Mouse (Mus musculus): Measurements from ENCODE around the gene Aldh3b1. TPM values are rescaled to one million over a fixed set of nuclear protein-coding genes. Genes with fewer than 3 reads are reported as not detected.
A peak's percentile ranks its signal among the peaks of the same experiment; 100 is the strongest.

The Aldh3b1 gene
- polyA plus RNA-seq, 1 experiment from 2014 or later, result 2.3 TPM

DNA sequence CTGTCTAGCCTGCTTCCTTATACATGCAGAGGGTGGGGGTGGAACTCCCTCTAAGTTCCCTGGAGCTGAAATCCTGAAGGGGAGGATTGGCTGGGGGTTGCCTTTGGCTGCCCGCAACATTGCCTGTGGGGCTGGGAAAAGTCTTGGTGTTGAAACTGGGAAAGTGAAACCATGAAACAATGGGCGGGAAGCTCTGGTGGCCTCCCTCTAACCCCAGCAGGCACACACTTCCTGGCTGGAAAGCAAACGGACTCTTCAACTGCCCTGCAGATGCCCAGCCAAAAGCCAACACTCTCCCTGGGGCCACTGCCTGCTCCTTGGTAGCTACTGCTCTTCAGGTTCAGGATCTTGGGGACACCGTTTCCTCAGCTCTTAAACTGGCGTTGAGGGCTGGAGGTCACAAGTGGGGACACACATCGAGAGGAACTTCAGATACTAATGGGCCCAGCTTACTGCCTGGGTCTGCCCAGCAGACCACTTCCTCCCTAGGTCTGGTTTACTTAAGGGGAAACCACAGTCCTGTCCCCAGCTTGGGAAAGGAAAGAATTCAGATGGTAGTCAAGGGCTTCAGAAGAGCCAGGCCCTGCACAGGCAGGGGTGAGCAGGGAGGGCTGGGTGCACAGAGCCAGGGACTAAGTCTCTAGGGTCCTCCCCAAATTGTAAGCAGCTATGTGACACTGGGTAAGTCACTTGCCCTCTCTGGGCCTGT, 24.2 kb downstream of the Aldh3b1 start:
- peak overlapping the region; percentile 71 for H3K9ac ChIP-seq
- H3K4me3 ChIP-seq (replicated peaks), result peak overlapping the region; percentile 60
- 26% methylated on average over 6 of the region's 6 CpGs for WGBS
- H3K36me3 ChIP-seq, result peaks cover 40% of the 10 kb centered on the region
- no peak for ATAC-seq
- peak overlapping the region; percentile 73 for H3K27ac ChIP-seq
- H3K9me3 ChIP-seq, result no peaks in the 10 kb centered on the region
- peaks cover 34% of the 10 kb centered on the region for H3K4me1 ChIP-seq (replicated peaks)
- peak overlapping the region; percentile 85 for H3K4me2 ChIP-seq (replicated peaks)
- no peaks in the 10 kb centered on the region for H3K27me3 ChIP-seq (replicated peaks)

GRCm38 (mm10) chr19:3904363-3904675, 25.3 kb downstream of the Aldh3b1 start:
- 69% methylated on average over 10 of the region's 10 CpGs for WGBS
- no peaks in the 10 kb centered on the region for H3K9me3 ChIP-seq
- peaks cover 34% of the 10 kb centered on the region for H3K4me1 ChIP-seq (replicated peaks)
- no peak for ATAC-seq
- H3K4me2 ChIP-seq (replicated peaks), result peak overlapping the region; percentile 85; the same call in 1 of the 2 replicates
- H3K9ac ChIP-seq, result no peak overlapping the region
- no peaks in the 10 kb centered on the region for H3K27me3 ChIP-seq (replicated peaks)
- H3K4me3 ChIP-seq (replicated peaks), result no peak overlapping the region
- no peak overlapping the region for H3K27ac ChIP-seq
- peaks cover 30% of the 10 kb centered on the region for H3K36me3 ChIP-seq

GRCm38 (mm10) chr19:3903648-3904362, 25.8 kb downstream of the Aldh3b1 start:
- Histone ChIP-seq H3K9ac (no peak overlapping the region), H3K27me3 (replicated peaks) (no peaks in the 10 kb centered on the region), H3K4me2 (replicated peaks) (no peak overlapping the region), H3K36me3 (peaks cover 29% of the 10 kb centered on the region), H3K9me3 (no peaks in the 10 kb centered on the region), H3K4me3 (replicated peaks) (no peak overlapping the region), H3K4me1 (replicated peaks) (peaks cover 34% of the 10 kb centered on the region), H3K27ac (no peak overlapping the region)
- 78% methylated on average over 25 of the region's 25 CpGs for WGBS
- no peak for ATAC-seq

DNA sequence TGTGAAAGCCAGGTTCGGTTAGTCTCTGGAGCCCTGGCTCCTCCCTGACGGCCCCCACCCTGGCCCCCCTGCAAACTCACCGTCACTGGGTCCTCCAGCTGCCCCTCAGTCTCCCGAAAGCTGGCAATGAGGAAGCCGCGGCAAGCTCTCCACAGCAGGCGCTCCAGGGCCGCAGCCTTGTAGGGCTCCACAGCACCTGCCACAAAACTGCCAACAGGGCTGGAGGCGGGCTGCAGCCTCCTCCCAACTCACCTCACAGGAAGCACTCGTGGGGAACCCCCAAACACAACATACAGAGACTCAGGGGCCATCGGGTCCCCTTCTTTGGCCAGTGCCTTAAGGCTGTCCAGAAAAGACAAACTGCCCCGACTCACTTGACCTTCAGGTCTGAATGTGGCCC, 26.6 kb downstream of the Aldh3b1 start:
- ATAC-seq, result no peak
- Histone ChIP-seq H3K4me3 (replicated peaks) (no peak overlapping the region), H3K9me3 (no peaks in the 10 kb centered on the region), H3K9ac (no peak overlapping the region), H3K27me3 (replicated peaks) (no peaks in the 10 kb centered on the region), H3K27ac (no peak overlapping the region), H3K36me3 (peaks cover 29% of the 10 kb centered on the region), H3K4me2 (replicated peaks) (no peak overlapping the region), H3K4me1 (replicated peaks) (peaks cover 31% of the 10 kb centered on the region)
- 86% methylated on average over 12 of the region's 12 CpGs for WGBS

- H3K36me3 ChIP-seq, result peaks cover 53% of the 10 kb centered on the region
- no peak overlapping the region for H3K4me2 ChIP-seq (replicated peaks)
- no peak overlapping the region for H3K27ac ChIP-seq
- H3K9me3 ChIP-seq, result no peaks in the 10 kb centered on the region
- WGBS, result 94% methylated on average over 4 of the region's 4 CpGs
- no peaks in the 10 kb centered on the region for H3K27me3 ChIP-seq (replicated peaks)
- ATAC-seq, result no peak
- H3K4me1 ChIP-seq (replicated peaks), result peaks cover 12% of the 10 kb centered on the region; the same call in 1 of the 2 replicates
- no peak overlapping the region for H3K9ac ChIP-seq
- no peak overlapping the region for H3K4me3 ChIP-seq (replicated peaks)
These were observed 30.0 kb downstream of the Aldh3b1 start for GRCm38 (mm10) chr19:3899618-3900017.

DNA sequence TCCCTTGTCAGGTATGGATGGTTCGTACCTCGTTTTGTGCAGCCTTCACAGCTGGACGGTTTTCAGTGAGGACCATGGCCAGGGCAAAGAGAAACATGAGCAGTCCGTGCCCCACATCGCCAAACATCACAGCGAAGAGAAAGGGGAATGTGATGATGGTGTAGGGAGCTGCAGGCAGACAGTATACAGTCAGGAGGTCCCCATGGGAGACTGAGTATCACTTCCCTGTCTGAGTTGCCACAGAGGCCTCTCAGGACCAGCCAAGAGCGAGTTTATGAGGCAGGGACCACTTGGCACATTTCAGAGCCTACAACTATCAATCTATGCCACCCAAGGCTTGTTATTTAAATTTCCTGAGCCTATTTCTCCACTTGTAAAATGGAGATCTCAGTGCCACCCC, 30.7 kb downstream of the Aldh3b1 start:
- Histone ChIP-seq H3K4me2 (replicated peaks) (no peak overlapping the region), H3K9ac (no peak overlapping the region), H3K4me1 (replicated peaks) (0 out of 2 replicates have a peak, but pooled peaks cover 5% of the 10 kb centered on the region), H3K9me3 (no peaks in the 10 kb centered on the region), H3K36me3 (peaks cover 56% of the 10 kb centered on the region), H3K27me3 (replicated peaks) (no peaks in the 10 kb centered on the region), H3K4me3 (replicated peaks) (no peak overlapping the region), H3K27ac (no peak overlapping the region)
- WGBS, result 83% methylated on average over 7 of the region's 7 CpGs
- no peak for ATAC-seq

DNA sequence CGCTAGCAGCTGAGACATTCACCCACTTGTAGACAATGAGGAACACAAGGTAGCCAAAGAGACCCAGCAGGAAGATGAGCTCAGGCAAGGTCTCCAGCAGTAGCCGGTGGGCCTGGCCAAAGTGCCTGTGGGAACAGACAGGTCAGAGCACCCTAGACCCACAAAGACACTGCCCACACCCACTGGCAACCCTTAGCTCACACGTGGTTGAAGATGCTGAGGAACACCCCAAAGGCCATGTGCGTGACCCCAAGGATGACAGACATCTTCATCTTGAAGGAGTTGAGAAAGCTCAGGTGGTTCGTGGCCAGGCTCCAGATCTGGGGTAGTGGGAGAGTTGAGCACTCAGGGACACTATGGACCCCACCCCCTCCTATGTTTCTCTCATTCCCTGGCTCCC, 32.1 kb downstream of the Aldh3b1 start:
- Histone ChIP-seq H3K9me3 (no peaks in the 10 kb centered on the region), H3K4me3 (replicated peaks) (no peak overlapping the region), H3K36me3 (peaks cover 51% of the 10 kb centered on the region), H3K27me3 (replicated peaks) (no peaks in the 10 kb centered on the region), H3K4me2 (replicated peaks) (no peak overlapping the region), H3K27ac (no peak overlapping the region), H3K9ac (no peak overlapping the region), H3K4me1 (replicated peaks) (0 out of 2 replicates have a peak, but pooled peaks cover 3% of the 10 kb centered on the region)
- 91% methylated on average over 5 of the region's 5 CpGs for WGBS
- ATAC-seq, result no peak

- Histone ChIP-seq H3K4me3 (replicated peaks) (no peak overlapping the region), H3K9me3 (no peaks in the 10 kb centered on the region), H3K36me3 (peaks cover 42% of the 10 kb centered on the region), H3K27ac (no peak overlapping the region), H3K4me2 (replicated peaks) (no peak overlapping the region), H3K9ac (no peak overlapping the region), H3K4me1 (replicated peaks) (0 out of 2 replicates have a peak, but pooled peaks cover 3% of the 10 kb centered on the region), H3K27me3 (replicated peaks) (no peaks in the 10 kb centered on the region)
- WGBS, result 90% methylated on average over 10 of the region's 10 CpGs
- ATAC-seq, result no peak
These were observed 33.4 kb downstream of the Aldh3b1 start for GRCm38 (mm10) chr19:3896208-3896607.

DNA sequence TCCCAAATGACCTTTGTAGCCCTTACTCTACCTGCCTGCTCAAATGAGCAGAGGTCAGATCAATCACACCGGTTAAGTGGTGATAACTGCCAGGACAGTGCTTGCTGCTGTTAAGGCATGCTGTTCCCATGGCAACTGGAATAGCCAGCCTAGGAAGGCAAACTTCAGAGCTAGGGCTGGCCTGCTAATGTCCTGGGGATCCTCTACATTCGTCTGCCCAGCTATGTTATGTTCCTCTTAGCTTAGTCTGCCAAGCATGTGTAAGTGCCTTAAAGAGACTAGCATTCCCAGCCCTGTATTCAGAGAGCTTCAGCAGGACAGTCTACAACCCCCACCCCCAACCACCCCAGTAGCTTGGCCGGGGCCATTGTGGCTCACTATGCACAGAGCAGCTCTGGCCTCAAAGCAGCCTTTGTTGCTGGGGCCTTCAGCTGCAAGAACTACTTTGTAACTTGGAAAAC, 34.4 kb downstream of the Aldh3b1 start:
- WGBS, result 29% methylated on average over 3 of the region's 3 CpGs

DNA sequence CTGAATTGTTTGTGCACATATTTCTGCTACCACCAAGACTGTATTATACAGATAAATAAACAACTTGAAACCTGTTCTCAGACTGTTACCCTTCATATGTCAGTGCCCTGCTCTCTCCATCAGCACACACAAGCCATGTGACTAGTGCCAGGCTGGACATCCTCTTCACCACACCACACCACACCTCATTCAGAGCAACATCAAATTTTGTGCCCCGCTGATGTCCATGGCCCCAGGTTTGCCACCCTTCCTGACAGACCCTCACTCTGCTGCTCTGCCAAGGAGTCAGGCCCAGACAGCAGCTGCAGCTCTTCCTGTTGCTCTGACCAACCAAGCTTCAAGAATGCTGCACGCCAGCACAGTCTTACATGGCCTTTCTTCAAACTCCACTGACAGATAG, 35.3 kb downstream of the Aldh3b1 start:
- ATAC-seq, result no peak
- Histone ChIP-seq H3K9me3 (no peaks in the 10 kb centered on the region), H3K4me1 (replicated peaks) (0 out of 2 replicates have a peak, but pooled peaks cover 3% of the 10 kb centered on the region), H3K27me3 (replicated peaks) (no peaks in the 10 kb centered on the region), H3K4me2 (replicated peaks) (no peak overlapping the region), H3K36me3 (peaks cover 51% of the 10 kb centered on the region), H3K9ac (no peak overlapping the region), H3K4me3 (replicated peaks) (no peak overlapping the region), H3K27ac (no peak overlapping the region)
- WGBS, result 88% methylated on average over 2 of the region's 2 CpGs

More for the DNA sequence above, 34.4 kb downstream of the Aldh3b1 start:
- peak; percentile 34 for ATAC-seq
- H3K4me2 ChIP-seq (replicated peaks), result no peak overlapping the region
- no peaks in the 10 kb centered on the region for H3K9me3 ChIP-seq
- peaks cover 51% of the 10 kb centered on the region for H3K36me3 ChIP-seq
- no peaks in the 10 kb centered on the region for H3K27me3 ChIP-seq (replicated peaks)
- H3K4me3 ChIP-seq (replicated peaks), result no peak overlapping the region
- no peak overlapping the region for H3K9ac ChIP-seq
- H3K27ac ChIP-seq, result no peak overlapping the region
- 0 out of 2 replicates have a peak, but pooled peaks cover 3% of the 10 kb centered on the region for H3K4me1 ChIP-seq (replicated peaks)

DNA sequence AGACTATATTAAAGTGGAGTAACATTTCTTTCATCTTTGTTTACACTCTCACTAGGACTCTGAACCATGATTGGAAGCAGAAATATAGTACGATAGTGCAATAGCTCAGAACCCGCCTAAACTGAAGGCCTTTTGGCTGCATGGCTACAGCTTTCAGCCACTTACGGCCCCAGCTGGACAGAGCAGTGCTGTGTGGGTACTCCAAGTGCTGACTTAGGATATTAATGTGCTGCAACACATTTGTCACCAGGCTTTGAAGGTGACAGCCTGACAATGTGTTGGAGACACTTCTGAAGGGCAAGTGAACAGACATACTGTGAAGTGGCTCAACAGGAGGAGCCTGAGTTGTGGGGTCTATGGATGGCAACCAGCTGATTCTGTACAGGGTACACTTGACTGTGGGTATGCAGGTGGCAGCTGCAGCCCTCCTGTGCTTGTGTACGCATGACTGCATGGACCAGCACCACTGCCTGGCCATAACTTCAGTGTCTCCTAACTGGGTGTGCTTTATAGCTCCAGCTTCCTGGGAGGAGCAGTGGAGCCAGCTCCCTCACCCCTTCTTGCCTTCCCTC, 36.0 kb downstream of the Aldh3b1 start:
- Histone ChIP-seq H3K27me3 (replicated peaks) (no peaks in the 10 kb centered on the region), H3K4me3 (replicated peaks) (no peak overlapping the region), H3K9ac (no peak overlapping the region), H3K9me3 (no peaks in the 10 kb centered on the region), H3K4me1 (replicated peaks) (0 out of 2 replicates have a peak, but pooled peaks cover 3% of the 10 kb centered on the region), H3K36me3 (peaks cover 57% of the 10 kb centered on the region), H3K4me2 (replicated peaks) (no peak overlapping the region), H3K27ac (no peak overlapping the region)
- 87% methylated on average over 4 of the region's 4 CpGs for WGBS
- no peak for ATAC-seq

DNA sequence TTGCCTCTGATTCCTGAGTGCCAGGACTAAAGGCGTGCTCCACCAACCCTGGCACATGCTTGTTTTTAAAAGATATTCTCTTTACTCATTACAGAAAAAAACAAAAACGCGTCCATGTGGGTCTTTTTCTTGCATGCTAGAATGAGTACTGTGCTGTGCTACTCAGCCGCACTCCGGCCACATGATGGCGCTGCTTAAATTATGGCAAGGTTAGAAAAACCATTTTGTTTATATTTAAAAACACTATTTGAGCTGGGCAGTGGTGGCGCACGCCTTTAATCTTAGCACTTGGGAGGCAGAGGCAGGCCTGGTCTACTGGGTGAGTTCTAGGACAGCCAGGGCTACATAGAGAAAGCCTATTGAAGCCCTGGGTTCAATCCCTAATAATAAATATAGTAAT, 39.4 kb downstream of the Aldh3b1 start:
- Histone ChIP-seq H3K27ac (no peak overlapping the region), H3K4me3 (replicated peaks) (no peak overlapping the region), H3K9me3 (no peaks in the 10 kb centered on the region), H3K4me1 (replicated peaks) (0 out of 2 replicates have a peak, but pooled peaks cover 1% of the 10 kb centered on the region), H3K9ac (no peak overlapping the region), H3K27me3 (replicated peaks) (no peaks in the 10 kb centered on the region), H3K36me3 (peaks cover 41% of the 10 kb centered on the region), H3K4me2 (replicated peaks) (no peak overlapping the region)
- ATAC-seq, result no peak
- WGBS, result 80% methylated on average over 8 of the region's 8 CpGs

Data from intestine, embryonic 15.5 days (tissue).